Comparison of ENCODE assay signal across 1 mouse cellular context in the genomic region with DNA sequence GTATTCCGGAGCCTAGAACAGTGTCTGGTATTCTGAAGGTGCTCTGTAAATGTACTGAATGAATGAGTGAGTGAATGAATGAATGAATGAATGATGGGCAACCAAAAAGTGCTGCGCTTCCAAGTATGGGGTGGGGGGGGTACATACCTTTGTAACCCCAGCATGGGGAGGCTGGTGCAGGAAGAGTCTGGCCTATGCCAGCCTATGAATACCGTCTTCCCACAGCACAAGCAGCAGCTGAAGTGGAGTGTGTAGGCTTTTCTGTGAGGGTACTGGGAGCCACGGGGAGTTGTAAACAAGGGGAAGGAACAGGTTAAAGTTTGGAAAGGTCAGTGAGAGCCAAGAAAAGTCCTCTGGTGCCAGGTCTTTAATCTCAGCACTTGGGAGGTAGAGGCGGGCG.
TF ChIP-seq lines count a peak whose summit lies in the region.

No protein-coding gene starts in this region.

TF ChIP-seq in ES-E14, 5 proteins besides CTCF, POLR2A, EP300 and RAD21:
- TF ChIP-seq MAFK (IDR thresholded peaks at IDR 0.05; ENCODE audit: insufficient read depth, low read depth, low read length) (no peak), ZC3H11A (IDR thresholded peaks at IDR 0.05; ENCODE audit: borderline replicate concordance, low read depth, low read length) (no peak), ZNF384 (IDR thresholded peaks at IDR 0.05; ENCODE audit: low read depth, low read length) (no peak), CHD2 (IDR thresholded peaks at IDR 0.05; ENCODE audit: low read depth, low read length) (no peak), HCFC1 (IDR thresholded peaks at IDR 0.05; ENCODE audit: borderline replicate concordance, insufficient read depth, low read length) (no peak)
